1 mouse cellular context compared by ENCODE assay signal in genomic region chr15:86096604-86097020, GRCm38 (mm10).
TF ChIP-seq lines count a peak whose summit lies in the region.

No protein-coding gene starts in this region.

TF ChIP-seq in CH12.LX, 34 proteins besides CTCF, POLR2A, EP300 and RAD21 (continued from another document):
- TF ChIP-seq E2F4 (IDR thresholded peaks at IDR 0.05; ENCODE audit: insufficient replicate concordance, low read depth, low read length) (peak; percentile 81; the same call in 1 of the 2 replicates), MAFK (IDR thresholded peaks at IDR 0.05; ENCODE audit: insufficient replicate concordance, low read length) (peak; percentile 58; the same call in 1 of the 2 replicates), IRF4 (IDR thresholded peaks at IDR 0.05; ENCODE audit: low read depth, low read length) (peak; percentile 91), ETS1 (conservative IDR thresholded peaks at IDR 0.05; ENCODE audit: low read depth, low read length) (peak; percentile 58; the same call in 1 of the 2 replicates), MEF2A (IDR thresholded peaks at IDR 0.05; ENCODE audit: borderline replicate concordance, low read depth, low read length) (peak; percentile 65), JUND (conservative IDR thresholded peaks at IDR 0.05; ENCODE audit: low read depth, low read length) (peak; percentile 49; the same call in 1 of the 2 replicates)
